Mouse (Mus musculus) hindbrain, embryonic 16.5 days (tissue): ENCODE results near the gene Cxcr4. TPM values are rescaled to one million over a fixed set of nuclear protein-coding genes. Genes with fewer than 3 reads are reported as not detected.

Experiments
- ATAC-seq: fragments of 200-750 bp; cut with Nextera tagmentation; 2 replicates; pipeline ENCODE4 v1.8.0; 2017; ENCODE audit warnings: moderate TSS enrichment, moderate library complexity
- H3K27ac ChIP-seq: fragments of 300-500 bp; sonication (generic); 2 replicates; pipeline ENCODE4 v1.5.1; 2014; ENCODE audit warnings: low read depth, mild to moderate bottlenecking, control low read depth, low read length, moderate library complexity
- H3K27me3 ChIP-seq: fragments of 300-500 bp; sonication (generic); replicated peaks from 2 replicates; pipeline ENCODE4 v1.6.1; 2014; ENCODE audit warnings: low read length; ENCODE audit not compliant: control insufficient read depth, insufficient read depth
- H3K36me3 ChIP-seq: fragments of 300-500 bp; sonication (generic); 2 replicates; pipeline ENCODE4 v1.6.1; 2014; ENCODE audit warnings: mild to moderate bottlenecking, low read length, moderate library complexity, mixed read lengths; ENCODE audit not compliant: control insufficient read depth, insufficient read depth
- H3K4me1 ChIP-seq: fragments of 300-500 bp; sonication (generic); 2 replicates; pipeline ENCODE4 v1.6.1; 2014; ENCODE audit warnings: low read depth, low read length; ENCODE audit not compliant: control insufficient read depth, insufficient read depth
- H3K4me2 ChIP-seq: fragments of 300-500 bp; sonication (generic); 2 replicates; pipeline ENCODE4 v1.6.1; 2014; ENCODE audit warnings: mild to moderate bottlenecking, low read length, control low read depth, moderate library complexity
- H3K4me3 ChIP-seq: fragments of 300-500 bp; sonication (generic); 2 replicates; pipeline ENCODE4 v1.5.1; 2014; ENCODE audit warnings: mild to moderate bottlenecking, low read length, control low read depth, moderate library complexity
- H3K9ac ChIP-seq: fragments of 300-500 bp; sonication (generic); 2 replicates; pipeline ENCODE4 v1.6.1; 2014; ENCODE audit warnings: low read depth, mild to moderate bottlenecking, control low read depth, low read length, moderate library complexity
- H3K9me3 ChIP-seq: fragments of 300-500 bp; sonication (generic); 2 replicates; pipeline ENCODE4 v1.6.1; 2014; ENCODE audit warnings: mild to moderate bottlenecking, low read length, moderate library complexity; ENCODE audit not compliant: control insufficient read depth
- WGBS: fragments of 180-500 bp; shearing (Covaris S2); extraction: QIAGEN DNeasy Blood & Tissue Kit; methylation state at CpG from one replicate; pipeline ENCODE4 v1.1.7; 2014; 5-methylcytosine and 5-hydroxymethylcytosine counted together
- polyA plus RNA-seq: library from polyadenylated mRNA; unstranded; fragments of >200 nt; fragmentation: Nextera tagmentation; extraction: Ambion mirVana; gene quantifications from 2 replicates; pipeline ENCODE4 v1.2.1, GENCODE M21; 2015

Gene Cxcr4
- polyA plus RNA-seq, 1 experiment from 2014 or later, result 5.9 TPM

DNA sequence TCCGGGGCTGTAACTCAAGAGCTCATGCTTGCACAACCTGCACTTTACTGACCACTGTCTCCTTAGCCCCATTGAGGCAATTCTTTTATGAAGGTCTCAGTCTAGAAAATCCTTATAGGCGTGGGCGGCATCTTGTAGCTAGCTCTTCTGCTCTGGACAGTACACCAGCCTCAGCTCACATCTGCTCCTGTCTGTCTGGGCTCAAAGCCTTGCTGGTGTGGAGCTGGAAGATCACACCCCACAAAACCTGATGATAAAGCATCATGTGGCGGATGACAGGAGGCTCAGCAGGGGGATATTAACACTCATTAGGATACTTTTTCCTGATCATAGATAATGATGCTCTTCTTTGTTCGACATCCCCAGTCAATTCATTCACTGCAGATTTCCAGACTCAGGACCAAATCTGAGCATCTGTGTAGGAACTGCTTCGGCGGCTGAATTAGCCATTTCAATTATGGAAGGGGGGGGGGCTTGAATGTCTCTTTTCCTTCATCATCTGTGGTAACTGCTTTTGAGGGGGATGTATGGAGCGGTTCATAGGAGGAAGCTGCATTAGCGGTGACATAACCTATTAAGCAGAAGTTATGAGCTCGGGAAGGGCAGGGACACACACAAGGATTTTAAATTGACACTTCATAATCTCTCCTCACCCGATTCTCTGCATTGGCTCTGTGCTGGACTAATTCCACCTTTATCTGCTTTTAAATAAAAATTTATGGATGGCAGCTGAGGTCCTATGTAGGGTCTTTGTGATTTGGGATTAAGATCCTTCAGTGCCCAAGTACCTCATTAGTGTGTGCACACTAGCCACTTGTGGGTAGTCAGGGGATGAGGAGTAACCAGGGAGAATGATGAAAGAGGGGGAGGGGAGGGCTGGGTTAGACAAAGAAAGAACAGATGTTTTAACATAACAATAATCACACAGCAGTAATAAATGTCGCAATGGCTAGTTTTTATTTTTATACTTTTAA, 24.6 kb downstream of the Cxcr4 start:
- H3K9ac ChIP-seq, result no peak overlapping the region
- H3K4me1 ChIP-seq, result no peaks in the 10 kb centered on the region
- no peaks in the 10 kb centered on the region for H3K9me3 ChIP-seq
- no peak overlapping the region for H3K4me3 ChIP-seq
- peak; percentile 68 for ATAC-seq
- 54% methylated on average over 12 of the region's 12 CpGs for WGBS
- no peak overlapping the region for H3K4me2 ChIP-seq
- H3K27me3 ChIP-seq, result no peaks in the 10 kb centered on the region
- H3K36me3 ChIP-seq, result no peaks in the 10 kb centered on the region
- H3K27ac ChIP-seq, result no peak overlapping the region

DNA sequence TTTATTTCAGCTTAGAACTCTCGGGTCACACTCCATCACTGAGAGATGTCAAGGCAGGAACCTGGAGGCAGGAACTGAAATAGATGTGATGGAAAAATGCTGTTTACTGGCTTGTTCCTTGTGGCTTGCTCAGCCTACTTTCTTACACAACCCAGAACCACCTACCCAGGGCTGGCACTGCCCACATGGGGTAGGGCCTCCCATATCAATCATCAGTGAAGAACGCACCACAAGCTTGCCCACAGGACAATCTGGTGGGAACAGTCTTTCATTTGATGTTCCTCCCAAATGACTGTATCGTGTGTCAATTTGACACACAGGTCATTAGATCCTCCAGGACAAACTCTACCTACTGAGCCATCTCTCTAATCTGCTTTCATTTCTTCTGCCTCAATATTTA, 28.2 kb downstream of the Cxcr4 start:
- no peak overlapping the region for H3K9ac ChIP-seq
- WGBS, result 75% methylated on average over 3 of the region's 3 CpGs
- no peaks in the 10 kb centered on the region for H3K4me1 ChIP-seq

DNA sequence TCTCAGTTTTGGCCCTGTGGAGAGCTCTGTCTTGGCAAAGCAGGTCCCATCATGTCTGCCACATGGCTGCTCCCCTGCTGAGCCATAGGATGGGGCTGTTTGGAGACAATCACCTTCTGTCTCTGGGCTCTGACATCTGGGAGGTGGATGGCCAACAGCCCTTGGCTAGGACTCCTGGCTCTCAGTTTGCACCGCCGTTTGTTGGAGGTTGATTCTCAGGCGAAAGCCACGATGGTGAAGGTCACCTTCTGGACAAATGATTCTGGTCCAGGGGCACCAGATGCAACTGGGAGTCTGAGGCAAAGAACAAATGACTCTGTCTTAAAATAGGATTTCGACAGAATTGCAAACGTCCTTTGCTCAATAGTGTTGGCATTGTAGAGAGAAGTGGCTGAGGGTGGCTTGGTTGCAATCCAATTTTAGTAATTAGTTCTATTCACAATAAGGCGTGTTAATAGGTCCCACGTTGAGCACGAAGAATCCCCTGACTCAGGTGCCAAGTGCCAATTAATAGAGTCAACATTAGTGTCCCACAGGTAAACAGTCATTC, 30.7 kb downstream of the Cxcr4 start:
- WGBS, result 57% methylated on average over 9 of the region's 9 CpGs
- no peak overlapping the region for H3K4me2 ChIP-seq
- H3K27me3 ChIP-seq, result no peaks in the 10 kb centered on the region
- no peak overlapping the region for H3K4me3 ChIP-seq
- H3K27ac ChIP-seq, result no peak overlapping the region
- H3K9me3 ChIP-seq, result no peaks in the 10 kb centered on the region
- H3K36me3 ChIP-seq, result no peaks in the 10 kb centered on the region
- peak; percentile 88 for ATAC-seq
- H3K9ac ChIP-seq, result no peak overlapping the region
- no peaks in the 10 kb centered on the region for H3K4me1 ChIP-seq

More for the DNA sequence above, 28.2 kb downstream of the Cxcr4 start:
- no peak overlapping the region for H3K4me3 ChIP-seq
- no peak overlapping the region for H3K27ac ChIP-seq
- ATAC-seq, result no peak
- no peak overlapping the region for H3K4me2 ChIP-seq
- H3K9me3 ChIP-seq, result no peaks in the 10 kb centered on the region
- H3K36me3 ChIP-seq, result no peaks in the 10 kb centered on the region
- no peaks in the 10 kb centered on the region for H3K27me3 ChIP-seq

DNA sequence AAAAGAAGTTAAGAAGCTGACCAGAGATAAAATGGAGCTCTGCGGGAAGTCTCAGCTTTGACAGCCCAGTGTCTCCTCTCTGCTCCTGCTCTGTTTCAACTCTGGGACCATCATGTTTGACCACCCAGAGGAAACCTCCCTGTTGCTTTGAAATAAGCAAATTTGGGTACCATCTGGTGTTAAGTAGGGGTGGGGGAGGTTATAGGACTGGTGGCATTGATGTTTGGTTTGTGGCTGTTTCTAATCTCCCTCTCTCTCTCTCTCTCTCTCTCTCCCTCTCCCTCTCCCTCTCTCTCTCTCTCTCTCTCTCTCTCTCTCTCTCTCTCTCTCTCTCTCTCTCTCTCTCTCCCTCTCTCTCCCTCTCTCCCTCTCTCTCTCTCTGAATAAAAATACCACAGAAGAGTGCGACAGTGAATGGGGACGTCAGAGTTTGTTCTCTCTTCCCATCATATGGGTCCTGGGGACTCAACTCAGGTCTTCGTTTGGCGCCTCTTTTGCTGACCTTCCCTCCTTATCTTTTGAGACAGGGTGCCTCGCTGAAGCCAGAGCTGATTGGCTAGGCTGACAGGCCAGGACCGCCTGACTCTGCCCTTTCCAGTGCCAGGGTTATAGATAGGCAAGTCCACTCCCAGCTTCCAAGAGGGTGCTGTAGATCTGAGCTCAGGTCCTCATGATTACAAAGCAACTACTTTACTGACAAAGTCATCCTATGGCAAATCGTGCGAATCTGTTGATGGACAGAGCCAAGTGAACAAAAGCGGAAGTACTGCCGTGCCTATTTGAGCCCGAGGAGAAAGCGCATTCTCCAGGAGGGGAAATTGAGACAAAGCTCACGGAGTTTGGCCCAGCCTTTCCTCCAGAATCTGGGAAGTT, 31.4 kb downstream of the Cxcr4 start:
- H3K4me2 ChIP-seq, result no peak overlapping the region
- no peaks in the 10 kb centered on the region for H3K4me1 ChIP-seq
- no peak overlapping the region for H3K9ac ChIP-seq
- no peak overlapping the region for H3K4me3 ChIP-seq
- H3K27ac ChIP-seq, result peak overlapping the region; percentile 20; the same call in 1 of the 2 replicates
- H3K9me3 ChIP-seq, result no peaks in the 10 kb centered on the region
- no peaks in the 10 kb centered on the region for H3K27me3 ChIP-seq
- WGBS, result 69% methylated on average over 14 of the region's 14 CpGs
- ATAC-seq, result peak; percentile 28; the same call in 1 of the 2 replicates
- H3K36me3 ChIP-seq, result no peaks in the 10 kb centered on the region

DNA sequence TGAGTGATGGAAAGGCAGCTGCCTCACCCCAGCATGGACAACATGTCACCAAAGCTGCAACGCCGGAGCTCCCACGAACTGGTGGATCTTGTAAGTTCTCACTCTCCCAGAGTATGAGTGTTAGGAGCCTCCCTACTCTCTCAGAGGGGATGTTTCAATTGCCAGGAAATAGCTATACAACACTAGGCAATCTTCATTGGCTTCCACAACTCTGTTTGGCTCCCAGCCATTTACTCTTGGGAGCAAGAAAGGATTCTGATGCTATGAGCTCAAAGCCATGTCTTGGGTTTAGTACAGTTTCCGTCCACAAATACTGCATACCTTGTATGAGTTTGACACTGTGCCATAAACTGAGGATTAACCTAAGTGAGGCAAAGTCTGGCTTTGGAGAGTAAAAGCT, 34.1 kb downstream of the Cxcr4 start:
- H3K36me3 ChIP-seq, result no peaks in the 10 kb centered on the region
- 84% methylated on average over 4 of the region's 4 CpGs for WGBS
- no peak overlapping the region for H3K4me2 ChIP-seq
- no peak overlapping the region for H3K9ac ChIP-seq
- H3K4me3 ChIP-seq, result no peak overlapping the region
- ATAC-seq, result no peak
- no peak overlapping the region for H3K27ac ChIP-seq
- H3K9me3 ChIP-seq, result no peaks in the 10 kb centered on the region
- no peaks in the 10 kb centered on the region for H3K27me3 ChIP-seq
- no peaks in the 10 kb centered on the region for H3K4me1 ChIP-seq

DNA sequence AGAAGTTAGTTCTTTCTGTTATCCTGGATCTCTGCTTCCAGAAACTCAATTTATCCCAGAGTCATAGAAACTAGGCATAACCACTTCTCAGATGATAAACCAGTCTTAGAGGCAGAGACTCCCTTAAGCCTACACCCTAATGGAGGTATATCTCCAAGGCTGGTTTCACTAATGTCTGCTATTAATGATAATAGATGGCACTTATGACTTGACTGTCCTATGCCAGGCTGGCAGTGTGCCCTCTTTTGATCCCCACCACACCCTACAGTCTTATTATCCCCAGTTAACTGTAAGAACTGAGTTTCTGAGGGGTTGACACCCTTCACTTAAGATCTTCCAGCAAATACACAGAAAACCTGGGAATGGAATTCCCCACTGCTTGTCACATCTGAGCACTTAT, 39.5 kb downstream of the Cxcr4 start:
- no peaks in the 10 kb centered on the region for H3K4me1 ChIP-seq
- H3K27me3 ChIP-seq, result no peaks in the 10 kb centered on the region
- H3K9ac ChIP-seq, result no peak overlapping the region
- H3K4me2 ChIP-seq, result no peak overlapping the region
- H3K36me3 ChIP-seq, result no peaks in the 10 kb centered on the region
- H3K4me3 ChIP-seq, result no peak overlapping the region
- H3K27ac ChIP-seq, result no peak overlapping the region
- no peak for ATAC-seq
- no peaks in the 10 kb centered on the region for H3K9me3 ChIP-seq

DNA sequence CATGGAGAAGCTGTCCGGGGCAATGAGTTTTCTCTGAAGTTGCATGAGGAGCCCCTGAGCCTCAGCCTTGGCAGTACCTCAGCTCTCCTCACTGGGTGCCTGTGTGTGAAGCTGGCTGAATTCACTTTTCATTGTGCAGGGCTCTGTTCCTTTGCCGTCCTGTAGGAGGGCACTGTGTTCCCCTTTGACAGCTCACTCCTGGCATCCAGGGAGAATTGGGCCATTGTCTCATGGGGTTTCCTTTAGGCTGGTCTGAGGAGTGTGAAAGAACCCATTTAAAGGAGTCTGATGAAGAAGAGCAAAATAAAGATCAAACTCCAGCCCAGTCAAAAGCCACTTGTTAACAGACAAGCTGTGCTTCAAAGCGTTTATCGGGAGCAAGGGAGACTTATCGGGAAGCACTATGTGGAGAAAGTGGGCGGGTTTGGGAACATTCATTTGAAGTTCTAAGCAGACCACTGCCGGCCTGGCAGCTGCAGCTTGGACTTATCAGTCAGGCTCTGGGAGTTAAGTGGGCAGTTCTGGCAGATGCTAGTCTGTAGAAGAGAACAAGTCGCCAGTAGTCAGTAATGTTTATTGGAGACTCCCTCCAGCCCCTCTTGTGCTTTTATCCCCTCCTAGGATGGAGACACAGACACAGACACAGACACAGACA, 40.2 kb downstream of the Cxcr4 start:
- Histone ChIP-seq H3K4me1 (no peaks in the 10 kb centered on the region), H3K4me2 (no peak overlapping the region), H3K9me3 (no peaks in the 10 kb centered on the region), H3K36me3 (no peaks in the 10 kb centered on the region), H3K27me3 (no peaks in the 10 kb centered on the region), H3K9ac (no peak overlapping the region), H3K4me3 (no peak overlapping the region), H3K27ac (no peak overlapping the region; the same call in 1 of the 2 replicates)
- peak; percentile 80; the same call in 1 of the 2 replicates for ATAC-seq
- 11% methylated on average over 8 of the region's 8 CpGs for WGBS

DNA sequence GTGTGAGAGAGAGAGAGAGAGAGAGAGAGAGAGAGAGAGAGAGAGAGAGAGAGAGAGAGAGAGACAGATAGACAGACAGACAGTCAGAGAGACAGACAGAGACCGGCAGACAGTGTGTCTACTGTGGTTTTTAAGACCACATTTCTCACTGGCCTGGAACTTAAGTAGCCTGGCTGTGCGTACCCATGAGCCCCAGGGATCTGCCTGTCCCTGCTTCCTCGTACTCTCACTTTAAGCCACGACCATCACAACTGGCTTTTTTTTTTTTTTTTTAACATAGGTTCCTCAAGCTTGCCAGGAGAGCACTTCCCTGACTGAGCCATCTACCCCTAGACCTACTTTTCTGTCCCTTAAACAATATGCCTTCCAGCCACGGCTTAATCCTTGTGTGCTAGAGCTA, 42.7 kb downstream of the Cxcr4 start:
- Histone ChIP-seq H3K27me3 (no peaks in the 10 kb centered on the region), H3K4me1 (no peaks in the 10 kb centered on the region), H3K9me3 (0 out of 2 replicates have a peak, but pooled peaks cover 2% of the 10 kb centered on the region), H3K9ac (no peak overlapping the region), H3K27ac (no peak overlapping the region), H3K4me3 (no peak overlapping the region), H3K4me2 (no peak overlapping the region), H3K36me3 (no peaks in the 10 kb centered on the region)
- ATAC-seq, result no peak
- WGBS, result 74% methylated on average over 5 of the region's 5 CpGs
